ENCODE assay signal across 9 mouse cellular contexts in genomic region chr5:139505073-139505606, GRCm38 (mm10). TPM values are rescaled to one million over a fixed set of nuclear protein-coding genes. Genes with fewer than 3 reads are reported as not detected.
DNase-seq lines count a peak whose midpoint lies in the region; ATAC-seq lines count a peak whose summit lies in the region.
"Had no signal": no experiment of that assay in that cellular context is flagged by ENCODE, and none has a peak within 500 bp of the region (broad histone marks: within the 10 kb centered on the region; RNA-seq: fewer than 3 reads in every experiment).

No protein-coding gene starts in this region.

- H3K4me1 ChIP-seq in midbrain, embryonic 10.5 days = no peaks in the 10 kb centered on the region
- no peaks in the 10 kb centered on the region for H3K4me1 ChIP-seq in midbrain, embryonic 16.5 days (ENCODE audit: control insufficient read depth, insufficient read depth, low read length)
- H3K4me1 ChIP-seq in intestine, embryonic 16.5 days (ENCODE audit: control insufficient read depth, insufficient read depth, low read length) = no peaks in the 10 kb centered on the region

- H3K27me3 ChIP-seq in midbrain, embryonic 10.5 days (ENCODE audit: low read depth, poor library complexity, severe bottlenecking) = peaks cover 20% of the 10 kb centered on the region; the same call in 1 of the 2 replicates
- peaks cover 13% of the 10 kb centered on the region for H3K27me3 ChIP-seq in midbrain, embryonic 16.5 days (ENCODE audit: control insufficient read depth, insufficient read depth, low read depth, low read length)
- peaks cover 1% of the 10 kb centered on the region; the same call in 1 of the 2 replicates for H3K27me3 ChIP-seq in intestine, embryonic 16.5 days (replicated peaks; ENCODE audit: control insufficient read depth, insufficient read depth, low read length)

- no peak overlapping the region for H3K4me2 ChIP-seq in midbrain, embryonic 16.5 days (ENCODE audit: low read length)
- no peak overlapping the region for H3K4me2 ChIP-seq in intestine, embryonic 16.5 days (ENCODE audit: low read depth, low read length)

- WGBS in midbrain, embryonic 10.5 days = 7% methylated on average over 11 of the region's 14 CpGs
- WGBS in midbrain, embryonic 16.5 days = 7% methylated on average over 12 of the region's 14 CpGs
- WGBS in intestine, embryonic 16.5 days = 6% methylated on average over 13 of the region's 14 CpGs

- no peak overlapping the region for H3K27ac ChIP-seq in midbrain, embryonic 10.5 days (replicated peaks)
- H3K27ac ChIP-seq in midbrain, embryonic 16.5 days (ENCODE audit: low read length) = no peak overlapping the region
- no peak overlapping the region for H3K27ac ChIP-seq in intestine, embryonic 16.5 days (ENCODE audit: low read length)

- DNase-seq in midbrain, embryonic 10.5 days (ENCODE audit: low spot score) = peak; percentile 62
- peak; percentile 92 for DNase-seq in cerebellum, adult 9-10 months
- peak; percentile 83 for DNase-seq in gastrocnemius, adult 18-20 months (ENCODE audit: low spot score)
- DNase-seq in left cerebral cortex, postnatal 10 days (ENCODE audit: extremely low spot score in 1 of 2, low spot score in 2 of 2) = peak; percentile 61 to 84
- peak; percentile 59 to 67 for DNase-seq in spleen, postnatal 36 days (ENCODE audit: low spot score in 2 of 2)

- ATAC-seq in midbrain, embryonic 16.5 days = no peak
- peak; percentile 53 for ATAC-seq in intestine, embryonic 16.5 days
- peak; percentile 96 for ATAC-seq in monocyte, adult 5-6 weeks (replicated peaks; ENCODE audit: insufficient number of reproducible peaks, low FRiP score, low TSS enrichment, poor library complexity, severe bottlenecking)

- no peaks in the 10 kb centered on the region for H3K9me3 ChIP-seq in midbrain, embryonic 10.5 days (replicated peaks)
- no peaks in the 10 kb centered on the region for H3K9me3 ChIP-seq in midbrain, embryonic 16.5 days (replicated peaks; ENCODE audit: control insufficient read depth, low read length, poor library complexity, severe bottlenecking)
- H3K9me3 ChIP-seq in intestine, embryonic 16.5 days (ENCODE audit: control insufficient read depth, low read length) = no peaks in the 10 kb centered on the region

- H3K4me3 ChIP-seq in midbrain, embryonic 10.5 days = no peak overlapping the region
- no peak overlapping the region for H3K4me3 ChIP-seq in midbrain, embryonic 16.5 days (ENCODE audit: low read depth, low read length)
- no peak overlapping the region for H3K4me3 ChIP-seq in intestine, embryonic 16.5 days (ENCODE audit: low read length)

- no peak overlapping the region for H3K9ac ChIP-seq in midbrain, embryonic 16.5 days (ENCODE audit: low read depth, low read length)
- H3K9ac ChIP-seq in intestine, embryonic 16.5 days (ENCODE audit: low read depth, low read length) = no peak overlapping the region

- intact Hi-C loops in left cerebral cortex, postnatal 10 days (cut with DNase I) = no loop called here

- H3K36me3 ChIP-seq in midbrain, embryonic 10.5 days = no peaks in the 10 kb centered on the region
- H3K36me3 ChIP-seq in midbrain, embryonic 16.5 days (ENCODE audit: control insufficient read depth, insufficient read depth, low read length) = no peaks in the 10 kb centered on the region
- no peaks in the 10 kb centered on the region for H3K36me3 ChIP-seq in intestine, embryonic 16.5 days (ENCODE audit: control insufficient read depth, insufficient read depth, low read length)

RNA-seq across cellular contexts. Expression of gene Zfand2a, which starts 20.8 kb away (rescaled TPM):
- 9.1 and 12.2 TPM in 2 replicates for polyA plus RNA-seq in midbrain, embryonic 10.5 days (2016; fragmentation: Nextera tagmentation; extraction: Ambion mirVana)
- 24.0 and 28.1 TPM in 2 replicates for polyA plus RNA-seq in midbrain, embryonic 16.5 days (2015; fragmentation: Nextera tagmentation; extraction: Ambion mirVana)
- 10 to 100 TPM in 1 of 2 experiments, 1 to 10 TPM in 1; 7.6 to 12.0 TPM for total RNA-seq in gastrocnemius, adult 18-20 months (2021)
- 7.1 and 7.2 TPM in 2 replicates for polyA plus RNA-seq in intestine, embryonic 16.5 days (2015; fragmentation: Nextera tagmentation; extraction: Ambion mirVana)
- total RNA-seq in left cerebral cortex, postnatal 10 days (2021) = 100 to 1,000 TPM in 1 of 2 experiments, 10 to 100 TPM in 1; 93.4 to 100 TPM
- 19.3 to 53.0 TPM (median 49.3 TPM) in 3 replicates for total RNA-seq in monocyte, adult 5-6 weeks (2017)

RNA-seq across cellular contexts. Expression of gene Uncx, which starts 38.2 kb away (rescaled TPM):
- polyA plus RNA-seq in midbrain, embryonic 10.5 days (2016; fragmentation: Nextera tagmentation; extraction: Ambion mirVana) = 18.8 and 36.7 TPM in 2 replicates
- polyA plus RNA-seq in midbrain, embryonic 16.5 days (2015; fragmentation: Nextera tagmentation; extraction: Ambion mirVana) = 22.5 and 23.8 TPM in 2 replicates
- not detected for total RNA-seq in gastrocnemius, adult 18-20 months (2021)
- not detected in 2 replicates for polyA plus RNA-seq in intestine, embryonic 16.5 days (2015; fragmentation: Nextera tagmentation; extraction: Ambion mirVana)
- under 1 TPM in 1 of 2 experiments, not detected in 1; 0.21 TPM for total RNA-seq in left cerebral cortex, postnatal 10 days (2021)
- total RNA-seq in monocyte, adult 5-6 weeks (2017) = not detected in 3 replicates
- polyA plus RNA-seq: stomach, embryonic 16.5 days had no signal

RNA-seq across cellular contexts. Expression of gene 3110082I17Rik, which starts 44.8 kb away (rescaled TPM):
- 56.6 and 64.7 TPM in 2 replicates for polyA plus RNA-seq in midbrain, embryonic 10.5 days (2016; fragmentation: Nextera tagmentation; extraction: Ambion mirVana)
- polyA plus RNA-seq in midbrain, embryonic 16.5 days (2015; fragmentation: Nextera tagmentation; extraction: Ambion mirVana) = 16.8 and 17.7 TPM in 2 replicates
- 10 to 100 TPM in 1 of 2 experiments, 1 to 10 TPM in 1; 9.6 to 10.4 TPM for total RNA-seq in gastrocnemius, adult 18-20 months (2021)
- 25.8 and 35.5 TPM in 2 replicates for polyA plus RNA-seq in intestine, embryonic 16.5 days (2015; fragmentation: Nextera tagmentation; extraction: Ambion mirVana)
- 10 to 100 TPM; 20.1 to 20.2 TPM for total RNA-seq in left cerebral cortex, postnatal 10 days (2021)
- total RNA-seq in monocyte, adult 5-6 weeks (2017) = 16.2 to 45.2 TPM (median 35.8 TPM) in 3 replicates
